Mouse (Mus musculus) embryo, embryonic 10 days (tissue): Measurements from ENCODE around the gene Fes.

Experiments
- DNase-seq: peaks from one replicate; pipeline ENCODE4 v3.0.0-alpha.2; 2015; ENCODE audit warnings: low spot score

The Fes gene

GRCm38 (mm10) chr7:80387633-80388543 lies at the start of gene Fes:
Gene Fes (minus strand): TSS chr7:80387946.
- peak; percentile 55 for DNase-seq

DNA sequence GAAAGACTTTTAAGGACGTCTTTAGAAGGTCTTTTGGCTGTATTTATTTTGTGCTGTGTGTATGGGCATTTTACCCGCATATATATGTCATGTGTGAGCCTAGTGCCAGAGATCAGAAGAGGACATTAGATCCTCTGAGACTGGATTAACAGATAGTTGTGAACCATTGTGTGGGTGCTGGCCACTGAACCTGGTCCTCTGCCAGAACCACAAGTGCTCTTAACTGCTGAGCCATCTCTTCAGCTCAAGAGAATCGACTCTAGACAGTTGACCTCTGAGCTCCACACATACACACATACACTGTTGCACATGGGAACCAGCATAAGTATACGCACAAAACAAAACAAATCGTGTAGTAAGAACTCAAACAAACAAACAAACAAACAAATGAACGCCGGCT lies 48.8 kb upstream of the Fes start:
- DNase-seq: no peak

GRCm38 (mm10) chr7:80435594-80435993 lies 47.8 kb upstream of the Fes start:
- DNase-seq: no peak

- no peak for DNase-seq
Measured at GRCm38 (mm10) chr7:80429661-80430060, 41.9 kb upstream of the Fes start.

DNA sequence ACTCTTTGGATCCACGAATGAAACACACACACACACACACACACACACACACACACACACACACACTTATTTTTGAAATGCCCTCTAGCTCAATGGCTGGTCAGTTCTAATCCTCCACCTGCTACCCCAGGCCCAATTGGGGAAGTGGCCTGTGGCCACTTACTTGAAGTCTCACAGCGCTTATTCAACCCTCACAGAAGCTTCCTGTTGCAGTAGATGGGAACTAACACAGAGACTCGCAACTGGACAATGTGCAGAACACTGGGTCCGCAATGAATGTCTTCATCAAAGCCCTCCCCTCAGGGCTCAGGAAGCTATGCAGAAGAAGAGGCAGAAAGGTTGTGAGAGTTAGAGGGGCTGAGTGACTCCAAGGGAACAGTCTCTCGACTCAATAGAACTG lies 40.0 kb upstream of the Fes start:
- no peak for DNase-seq

DNA sequence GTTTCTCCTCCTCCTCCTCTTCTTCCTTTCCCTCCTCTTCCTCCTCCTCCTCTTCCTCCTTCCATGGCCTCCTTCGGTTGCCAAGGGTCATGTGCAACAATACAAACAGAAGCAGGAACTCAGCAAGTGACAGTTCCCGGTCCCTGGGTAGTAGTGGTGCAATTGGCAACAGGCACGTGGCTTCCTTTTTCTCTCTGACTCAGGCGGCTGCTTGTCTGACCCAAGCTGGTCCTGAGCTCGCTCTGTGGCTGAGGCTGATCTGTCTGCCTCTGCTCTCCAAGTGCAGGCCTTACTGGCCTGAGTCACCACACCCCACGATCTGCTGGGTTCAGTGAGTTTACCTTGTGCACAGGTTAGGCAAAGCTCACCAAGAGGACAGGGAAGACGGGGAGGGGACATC lies 38.6 kb upstream of the Fes start:
- DNase-seq: no peak

DNA sequence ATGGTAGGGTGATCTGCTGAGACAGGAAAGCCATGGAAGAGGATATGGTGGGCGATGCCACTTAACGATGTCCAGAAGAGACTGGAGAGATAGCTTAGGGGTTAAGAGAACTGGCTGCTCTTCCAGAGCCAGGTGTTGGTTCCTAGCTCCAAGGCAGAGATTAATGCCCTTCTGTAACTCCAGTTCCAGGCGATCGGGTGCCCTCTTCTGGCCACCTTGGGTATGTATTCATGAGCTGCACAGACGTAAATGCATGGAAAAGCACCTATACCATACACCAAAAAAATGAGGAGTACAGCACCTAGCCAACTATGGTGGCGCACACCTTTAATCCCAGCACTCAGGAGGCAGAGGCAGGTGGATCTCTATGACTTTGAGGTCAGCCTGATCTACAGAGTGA lies 37.0 kb upstream of the Fes start:
- DNase-seq: no peak

- no peak for DNase-seq
Measured at GRCm38 (mm10) chr7:80422759-80423480, 35.2 kb upstream of the Fes start.

GRCm38 (mm10) chr7:80421576-80421975 lies 33.8 kb upstream of the Fes start:
- DNase-seq: no peak

- no peak for DNase-seq
Measured at GRCm38 (mm10) chr7:80420586-80420985, 32.8 kb upstream of the Fes start.

DNA sequence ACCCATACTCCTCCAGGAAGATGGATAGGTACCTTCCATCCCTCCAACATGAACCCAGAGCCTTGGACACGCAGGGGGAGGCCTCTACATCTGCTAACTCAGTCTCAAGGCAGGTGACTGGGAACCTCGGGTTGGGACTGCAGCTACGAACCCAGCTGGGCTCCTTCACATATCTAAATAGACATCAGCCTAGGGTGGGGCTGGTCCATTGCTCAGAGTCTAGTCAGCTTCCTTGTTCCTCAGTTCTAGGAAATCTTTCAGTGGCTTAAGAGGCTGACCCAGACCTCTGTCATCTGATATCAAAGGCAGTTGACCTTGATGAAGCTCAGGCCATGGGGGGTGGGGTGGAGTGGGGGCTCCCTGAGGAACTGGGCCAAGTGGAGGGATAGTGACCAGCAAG lies 31.5 kb upstream of the Fes start:
- no peak for DNase-seq

GRCm38 (mm10) chr7:80418036-80418435 lies 30.3 kb upstream of the Fes start:
- no peak for DNase-seq

DNA sequence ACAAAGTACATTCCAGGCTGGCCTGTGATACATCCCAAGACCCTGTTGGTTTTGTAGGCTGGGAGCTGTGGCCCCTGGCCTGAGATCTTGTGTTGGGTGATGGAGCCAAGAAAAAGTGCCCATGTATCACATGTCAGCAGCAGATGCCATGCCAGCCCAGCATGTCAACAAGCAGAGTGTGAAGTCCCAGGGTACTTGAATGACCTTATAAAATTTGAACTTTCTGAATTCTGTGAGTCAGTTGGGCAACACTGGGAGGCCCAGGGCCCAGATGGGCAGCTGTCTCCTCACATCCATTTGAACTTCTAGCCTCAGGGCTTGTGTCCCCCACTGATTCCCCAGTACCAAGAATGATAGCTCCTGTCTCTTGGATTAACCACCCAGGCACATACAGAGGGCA lies 29.9 kb upstream of the Fes start:
- DNase-seq: no peak

DNA sequence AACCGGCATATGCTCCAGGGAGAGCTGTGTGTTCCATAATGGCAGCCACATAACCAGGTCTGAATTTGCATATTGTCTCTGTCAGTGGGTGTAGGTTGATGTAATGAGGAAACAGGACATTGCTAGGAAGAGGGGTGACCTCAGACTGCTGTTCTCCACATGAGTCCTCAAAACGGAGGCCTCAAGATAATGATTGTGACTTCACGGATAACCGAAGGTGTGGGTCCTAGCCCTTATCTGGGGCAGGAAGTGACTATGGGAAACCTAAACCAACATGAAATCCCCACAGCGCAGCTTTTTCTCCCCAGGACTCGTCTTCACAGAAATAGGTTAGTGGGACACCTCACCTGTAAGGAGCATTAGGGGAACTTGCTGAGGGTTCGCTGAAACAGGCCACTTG lies 29.2 kb upstream of the Fes start:
- DNase-seq: no peak

GRCm38 (mm10) chr7:80414303-80414855 lies 26.6 kb upstream of the Fes start:
- no peak for DNase-seq

GRCm38 (mm10) chr7:80413512-80414302 lies 26.0 kb upstream of the Fes start:
- no peak for DNase-seq

DNA sequence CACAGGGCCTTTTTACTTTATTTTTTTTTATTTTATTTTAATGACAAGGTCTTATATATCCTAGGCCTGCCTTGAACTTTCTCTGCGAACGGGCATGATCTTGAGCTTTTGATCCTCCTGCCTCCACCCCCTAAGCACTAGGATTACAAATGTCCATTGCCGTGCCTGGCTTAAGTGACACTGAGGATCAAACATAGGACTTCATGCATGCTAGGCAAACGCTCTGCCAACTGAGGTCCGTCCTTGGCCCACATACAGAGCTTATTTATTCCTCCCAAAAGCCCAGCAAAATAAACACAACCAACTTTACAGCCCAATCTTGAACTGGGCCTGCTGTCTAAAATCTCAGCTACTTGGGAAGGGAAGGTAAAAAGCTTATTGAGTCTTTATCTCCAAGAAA lies 25.0 kb upstream of the Fes start:
- no peak for DNase-seq

DNA sequence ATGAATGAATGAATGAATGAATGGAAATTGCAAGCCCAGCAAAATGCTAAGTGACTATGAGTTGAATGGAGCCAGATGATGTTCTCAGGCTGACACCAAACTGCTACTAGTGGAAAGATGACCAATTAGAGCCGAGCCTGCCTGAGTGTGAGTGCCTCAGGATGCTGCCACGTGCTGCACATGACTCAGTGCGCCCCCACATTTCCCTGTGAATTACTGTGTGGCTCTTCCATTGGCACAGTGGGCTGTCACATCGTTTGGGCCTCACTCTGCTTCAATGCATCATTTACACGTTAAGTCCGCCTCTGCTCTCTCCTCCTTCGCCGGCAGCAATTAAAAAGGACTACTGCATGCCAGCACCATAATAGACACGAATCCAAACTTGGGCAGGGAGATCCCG lies 24.5 kb upstream of the Fes start:
- DNase-seq: no peak

DNA sequence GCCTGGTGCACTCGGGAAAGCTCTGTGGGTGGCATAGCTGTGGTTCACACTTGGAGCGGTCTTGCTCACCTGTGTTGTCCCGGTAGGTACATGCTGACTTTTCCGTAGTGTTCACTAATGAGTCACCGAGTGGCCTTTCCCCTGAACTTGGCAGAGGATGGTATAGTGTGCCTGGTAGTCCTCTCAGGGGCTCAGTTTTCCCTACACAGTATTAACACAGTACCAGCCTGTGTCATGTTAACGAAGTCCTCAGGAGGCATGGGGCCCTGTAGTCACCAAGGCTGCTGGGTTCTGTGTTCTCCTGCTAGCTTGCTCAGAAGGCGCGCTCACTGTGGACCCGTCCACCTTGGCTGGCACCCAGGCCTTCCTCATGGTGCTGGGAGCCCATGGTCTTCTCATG lies 22.6 kb upstream of the Fes start:
- no peak for DNase-seq

DNA sequence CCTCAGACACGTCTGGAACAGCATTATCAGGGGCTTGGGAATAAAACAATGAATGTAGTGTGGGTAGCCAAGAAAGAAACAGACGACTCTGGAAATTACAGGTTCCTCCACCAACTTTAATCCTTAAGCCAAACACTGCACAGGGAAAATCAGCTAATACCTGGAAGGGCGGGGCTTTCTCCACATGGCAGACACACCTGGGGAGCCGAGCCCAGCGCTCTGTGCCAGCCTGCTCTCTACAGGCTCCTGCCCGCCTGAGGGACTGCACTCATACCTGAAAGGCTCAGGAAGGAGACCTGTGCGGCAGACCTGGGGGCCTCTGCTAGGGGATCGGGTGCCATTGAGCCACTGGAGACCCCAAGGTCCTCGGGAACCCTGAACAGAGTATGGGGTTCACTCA lies 20.0 kb upstream of the Fes start:
- DNase-seq: no peak

DNA sequence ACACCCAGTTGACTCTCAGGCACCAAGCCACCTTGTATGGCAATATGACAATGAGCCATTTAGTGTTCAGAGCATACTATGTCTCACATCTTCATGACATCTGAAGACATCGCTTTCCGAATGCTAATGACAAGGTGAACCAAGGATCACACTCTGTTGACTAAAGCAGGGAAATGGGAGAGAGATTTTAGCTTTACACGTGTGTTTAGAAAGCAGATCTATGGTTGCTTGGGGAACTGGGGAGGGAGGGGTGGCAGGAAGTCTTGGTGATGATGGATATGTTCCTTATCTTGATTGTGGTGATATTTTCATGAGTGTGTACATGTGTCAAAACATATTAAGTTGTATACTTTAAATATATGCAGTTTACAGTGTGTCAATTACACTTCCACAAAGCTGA lies 18.4 kb upstream of the Fes start:
- DNase-seq: no peak

- no peak for DNase-seq
Measured at GRCm38 (mm10) chr7:80405188-80405695, 17.5 kb upstream of the Fes start, which contains the start of gene Furin. Gene Furin (minus strand): TSS chr7:80405436.
